Mouse (Mus musculus) bone marrow, adult 2 months (tissue): ENCODE measurements around the gene Tm4sf20.

Source experiments
- CTCF ChIP-seq: fragments of 200-500 bp; IDR thresholded peaks from 2 replicates; pipeline ENCODE4 v1.5.1; 2011; ENCODE audit warnings: low read length, control low read depth; ENCODE audit not compliant: control insufficient read depth, insufficient read depth
- POLR2A ChIP-seq: fragments of 200-500 bp; IDR thresholded peaks from 2 replicates; pipeline ENCODE4 v1.6.1; 2011; ENCODE audit warnings: low read depth, mild to moderate bottlenecking, control low read depth, low read length, borderline replicate concordance; ENCODE audit not compliant: control insufficient read depth

- TF ChIP-seq CTCF, result no peak
- TF ChIP-seq POLR2A, result no peak; the same call in 1 of the 2 replicates
Measured at GRCm38 (mm10) chr1:82725026-82725874, 43.0 kb downstream of the Tm4sf20 start.
